Mouse (Mus musculus): Measurements from ENCODE around the gene Mvb12a. TPM values are rescaled to one million over a fixed set of nuclear protein-coding genes. Genes with fewer than 3 reads are reported as not detected.

Mvb12a gene
- polyA plus RNA-seq (2017; shearing (Covaris generic)), result 10 to 100 TPM; 98.2 to 98.4 TPM

GRCm38 (mm10) chr8:71542632-71543343, at the start of gene Mvb12a:
Gene Mvb12a (plus strand): TSS chr8:71542922.

DNA sequence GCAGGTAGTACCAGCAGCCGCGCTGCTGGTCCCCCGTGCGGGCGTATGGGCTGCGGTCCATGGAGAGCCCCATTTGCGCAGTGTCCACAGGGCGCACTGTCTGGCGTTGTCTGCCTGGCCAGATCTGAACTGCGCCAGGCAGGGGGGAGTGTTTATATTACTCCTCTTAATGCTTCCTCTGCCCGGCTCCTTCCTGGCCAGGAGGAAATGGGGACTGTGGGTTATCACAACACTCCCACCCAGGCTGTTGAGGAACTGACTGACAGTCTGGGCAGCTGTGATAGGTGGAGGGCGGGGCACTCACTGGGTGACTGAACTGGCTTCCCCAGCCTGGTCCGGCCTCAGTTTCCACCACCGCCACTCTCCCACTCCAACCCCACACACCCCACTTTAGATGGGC, 31.1 kb upstream of the Mvb12a start, which contains the start of gene Plvap:
TSS of gene Plvap (minus strand) at position 109 of the 400 bp plus-strand sequence.

GRCm38 (mm10) chr8:71525226-71526050, 17.3 kb upstream of the Mvb12a start, which contains the start of gene Ccdc194:
Gene Ccdc194 (minus strand): TSS chr8:71525711.

DNA sequence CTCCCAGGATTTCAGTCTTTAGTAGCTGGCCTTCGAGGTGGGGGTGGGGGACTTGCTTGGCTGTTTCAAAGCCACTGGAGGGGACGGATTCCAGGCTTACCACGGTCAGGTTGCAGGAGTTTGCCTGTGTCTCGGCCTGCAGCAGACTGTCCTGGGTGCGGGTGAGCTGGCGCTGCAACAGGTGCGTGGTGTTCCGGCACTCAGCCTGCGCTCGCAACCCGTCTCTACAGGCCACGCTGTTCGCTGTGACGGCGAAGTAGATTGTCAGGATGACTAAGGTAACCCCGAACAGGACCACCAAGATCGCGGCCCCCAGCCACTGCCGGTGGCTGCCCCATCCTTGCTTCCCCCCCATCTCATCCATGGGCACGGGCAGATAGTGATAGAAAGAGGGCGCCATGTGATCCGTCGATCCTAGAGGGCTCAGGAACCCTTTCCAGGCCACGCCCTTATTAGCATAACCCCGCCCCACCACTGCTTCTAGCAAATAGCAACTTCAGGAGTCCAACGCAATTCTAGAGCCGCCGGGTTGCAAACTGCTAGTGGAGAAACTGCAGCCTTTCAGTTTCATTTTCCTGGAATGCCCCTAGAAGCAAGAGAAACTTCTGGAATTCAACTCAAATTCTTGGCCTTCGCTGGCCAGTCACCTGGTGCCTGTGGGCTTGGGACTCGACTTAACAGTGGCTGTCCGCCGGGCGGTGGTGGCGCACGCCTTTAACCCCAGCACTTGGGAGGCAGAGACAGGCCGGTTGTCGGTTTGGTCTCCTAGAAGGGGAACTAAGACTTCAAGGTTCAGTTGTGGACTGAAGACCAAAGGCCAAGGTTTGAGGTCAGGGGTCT, 5.5 kb upstream of the Mvb12a start, which contains the start of gene Bst2:
TSS of gene Bst2 (minus strand) at position 429 of the 840 bp plus-strand sequence.

DNA sequence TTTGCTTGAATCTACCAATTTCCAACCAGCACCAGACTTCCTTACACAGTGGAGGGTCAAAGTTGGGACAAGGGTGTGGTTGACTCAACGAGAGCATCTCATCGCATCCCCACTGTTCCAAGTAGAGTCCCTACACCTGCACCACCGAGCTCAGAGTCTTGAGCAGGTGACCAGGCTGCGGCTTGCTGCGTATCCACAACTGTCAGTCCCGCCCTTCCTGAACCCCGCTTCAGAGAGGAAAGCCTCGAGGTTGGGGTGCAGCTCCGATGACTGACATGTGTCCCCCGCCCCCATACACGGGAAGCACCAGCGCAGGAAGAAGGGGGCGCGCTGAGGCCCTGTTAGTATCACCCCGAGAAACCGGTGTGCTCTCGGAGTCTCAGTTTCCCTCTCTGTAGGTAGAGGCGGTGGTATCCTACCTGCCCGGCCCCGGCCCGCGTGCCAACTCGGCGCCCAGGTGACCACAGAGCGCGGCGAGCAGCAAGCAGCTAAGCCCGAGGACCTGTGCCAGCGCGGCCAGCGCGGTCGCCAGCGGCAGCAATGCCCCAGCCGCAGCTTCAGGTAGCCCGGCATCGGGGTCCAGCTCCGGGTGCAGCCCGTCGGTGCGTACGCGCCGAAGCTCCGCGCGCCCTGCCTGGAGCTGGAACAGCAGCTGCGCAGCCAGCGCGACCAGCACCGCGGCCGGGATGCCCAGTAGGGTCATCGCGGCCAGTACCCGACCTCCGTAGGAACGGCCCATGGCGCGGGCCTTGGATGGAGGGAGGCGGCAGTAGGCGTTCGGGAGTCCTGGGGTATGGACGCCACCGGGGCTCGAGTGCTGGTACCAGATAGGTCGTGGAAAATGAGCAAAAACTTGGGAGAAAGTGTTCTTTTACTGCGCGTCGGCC, 15.6 kb downstream of the Mvb12a start, which contains the start of gene Tmem221:
TSS of gene Tmem221 (minus strand) at position 801 of the 887 bp plus-strand sequence.

GRCm38 (mm10) chr8:71566501-71566900, 23.8 kb downstream of the Mvb12a start, which contains the start of gene Nxnl1:
Gene Nxnl1 (minus strand): TSS chr8:71566601.

GRCm38 (mm10) chr8:71568387-71568937, 25.7 kb downstream of the Mvb12a start, which contains the start of gene Slc27a1:
Gene Slc27a1 (plus strand): TSS chr8:71568882.

GRCm38 (mm10) chr8:71591471-71592373, 49.0 kb downstream of the Mvb12a start, which contains the start of gene Pgls:
Gene Pgls (plus strand): TSS chr8:71592176.

GRCm38 (mm10) chr8:71597451-71597850, 54.7 kb downstream of the Mvb12a start, which contains the start of gene Fam129c:
Gene Fam129c (plus strand): TSS chr8:71597648.

Other genes starting within 250 kb of the Mvb12a start
- gene Use1, start 176.1 kb upstream of the Mvb12a start, polyA plus RNA-seq (2017; shearing (Covaris generic)), result 100 to 1,000 TPM; 143 to 150 TPM
- 10 to 100 TPM; 17.6 to 23.5 TPM for gene Ocel1, start 171.6 kb upstream of the Mvb12a start, polyA plus RNA-seq (2017; shearing (Covaris generic))
- gene Nr2f6, start 161.0 kb upstream of the Mvb12a start, polyA plus RNA-seq (2017; shearing (Covaris generic)), result 10 to 100 TPM in 1 of 2 experiments, 1 to 10 TPM in 1; 6.9 to 14.3 TPM
- under 1 TPM; 0.05 to 0.26 TPM for gene Ushbp1, start 147.1 kb upstream of the Mvb12a start, polyA plus RNA-seq (2017; shearing (Covaris generic))
- gene Babam1, start 146.1 kb upstream of the Mvb12a start, polyA plus RNA-seq (2017; shearing (Covaris generic)), result 100 to 1,000 TPM; 104 to 108 TPM
- gene Ankle1, start 136.9 kb upstream of the Mvb12a start, polyA plus RNA-seq (2017; shearing (Covaris generic)), result 1 to 10 TPM in 1 of 2 experiments, under 1 TPM in 1; 0.12 to 2.2 TPM
- gene Abhd8, start 79.3 kb upstream of the Mvb12a start, polyA plus RNA-seq (2017; shearing (Covaris generic)), result 100 to 1,000 TPM; 123 to 182 TPM
- 10 to 100 TPM; 60.4 to 63.2 TPM for gene Mrpl34, start 78.0 kb upstream of the Mvb12a start, polyA plus RNA-seq (2017; shearing (Covaris generic))
- gene Dda1, start 73.7 kb upstream of the Mvb12a start, polyA plus RNA-seq (2017; shearing (Covaris generic)), result 100 to 1,000 TPM in 1 of 2 experiments, 10 to 100 TPM in 1; 83.3 to 115 TPM
- 10 to 100 TPM; 15.7 to 26.6 TPM for gene Ano8, start 57.0 kb upstream of the Mvb12a start, polyA plus RNA-seq (2017; shearing (Covaris generic))
- 1 to 10 TPM; 8.7 to 9.3 TPM for gene Gtpbp3, start 54.8 kb upstream of the Mvb12a start, polyA plus RNA-seq (2017; shearing (Covaris generic))
- under 1 TPM in 1 of 2 experiments, not detected in 1; 0.20 TPM for gene Plvap, start 31.2 kb upstream of the Mvb12a start, polyA plus RNA-seq (2017; shearing (Covaris generic))
- 1 to 10 TPM in 1 of 2 experiments, under 1 TPM in 1; 0.36 to 1.0 TPM for gene Ccdc194, start 17.2 kb upstream of the Mvb12a start, polyA plus RNA-seq (2017; shearing (Covaris generic))
- gene Bst2, start 5.5 kb upstream of the Mvb12a start, polyA plus RNA-seq (2017; shearing (Covaris generic)), result 100 to 1,000 TPM; 106 to 121 TPM
- gene Tmem221, start 15.9 kb downstream of the Mvb12a start, polyA plus RNA-seq (2017; shearing (Covaris generic)), result 1 to 10 TPM; 2.2 to 2.7 TPM
- gene Nxnl1, start 23.7 kb downstream of the Mvb12a start, polyA plus RNA-seq (2017; shearing (Covaris generic)), result 1 to 10 TPM in 1 of 2 experiments, under 1 TPM in 1; 0.18 to 3.6 TPM
- 10 to 100 TPM; 11.2 to 19.8 TPM for gene Slc27a1, start 26.0 kb downstream of the Mvb12a start, polyA plus RNA-seq (2017; shearing (Covaris generic))
- gene Pgls, start 49.3 kb downstream of the Mvb12a start, polyA plus RNA-seq (2017; shearing (Covaris generic)), result 100 to 1,000 TPM in 1 of 2 experiments, 10 to 100 TPM in 1; 89.3 to 117 TPM
- gene Fam129c, start 54.7 kb downstream of the Mvb12a start, polyA plus RNA-seq (2017; shearing (Covaris generic)), result 10 to 100 TPM in 1 of 2 experiments, 1 to 10 TPM in 1; 7.0 to 10.3 TPM
- 10 to 100 TPM; 33.6 to 41.0 TPM for gene Colgalt1, start 68.1 kb downstream of the Mvb12a start, polyA plus RNA-seq (2017; shearing (Covaris generic))
- under 1 TPM; 0.43 to 0.69 TPM for gene Unc13a, start 128.8 kb downstream of the Mvb12a start, polyA plus RNA-seq (2017; shearing (Covaris generic))
- gene Jak3, start 133.4 kb downstream of the Mvb12a start, polyA plus RNA-seq (2017; shearing (Covaris generic)), result 100 to 1,000 TPM; 150 to 199 TPM
- 10 to 100 TPM; 56.0 to 66.2 TPM for gene Insl3, start 146.3 kb downstream of the Mvb12a start, polyA plus RNA-seq (2017; shearing (Covaris generic))
- gene B3gnt3, start 158.9 kb downstream of the Mvb12a start, polyA plus RNA-seq (2017; shearing (Covaris generic)), result 1 to 10 TPM; 5.9 to 6.5 TPM
- 100 to 1,000 TPM; 219 to 246 TPM for gene Fcho1, start 182.8 kb downstream of the Mvb12a start, polyA plus RNA-seq (2017; shearing (Covaris generic))

All from inflammation-experienced regulatory T-cells (primary cell).